Mouse (Mus musculus): Measurements from ENCODE around the gene Igf2bp2. TPM values are rescaled to one million over a fixed set of nuclear protein-coding genes. Genes with fewer than 3 reads are reported as not detected.
A peak's percentile ranks its signal among the peaks of the same experiment; 100 is the strongest.

Igf2bp2 gene
- polyA plus RNA-seq, 1 experiment from 2014 or later: 8.3 TPM

GRCm38 (mm10) chr16:22046739-22047366 is 116.2 kb downstream of the Igf2bp2 start:
- H3K9ac ChIP-seq (ENCODE audit: low read depth, low read length): no peak overlapping the region
- H3K4me3 ChIP-seq (ENCODE audit: low read depth, low read length): no peak overlapping the region
- H3K4me2 ChIP-seq (ENCODE audit: low read depth, low read length): no peak overlapping the region
- no peak overlapping the region for H3K27ac ChIP-seq (ENCODE audit: low read length)
- no peak for ATAC-seq (ENCODE audit: low read depth)
- peaks cover 26% of the 10 kb centered on the region for H3K36me3 ChIP-seq (ENCODE audit: control insufficient read depth, insufficient read depth)
- WGBS (ENCODE audit: insufficient replicate concordance): 62% methylated on average over 10 of the region's 10 CpGs
- H3K4me1 ChIP-seq (ENCODE audit: control insufficient read depth, low read depth, low read length): no peaks in the 10 kb centered on the region
- no peaks in the 10 kb centered on the region for H3K9me3 ChIP-seq (replicated peaks; ENCODE audit: control insufficient read depth, low read length)
- H3K27me3 ChIP-seq (ENCODE audit: control insufficient read depth, insufficient read depth, low read depth, low read length): no peaks in the 10 kb centered on the region

DNA sequence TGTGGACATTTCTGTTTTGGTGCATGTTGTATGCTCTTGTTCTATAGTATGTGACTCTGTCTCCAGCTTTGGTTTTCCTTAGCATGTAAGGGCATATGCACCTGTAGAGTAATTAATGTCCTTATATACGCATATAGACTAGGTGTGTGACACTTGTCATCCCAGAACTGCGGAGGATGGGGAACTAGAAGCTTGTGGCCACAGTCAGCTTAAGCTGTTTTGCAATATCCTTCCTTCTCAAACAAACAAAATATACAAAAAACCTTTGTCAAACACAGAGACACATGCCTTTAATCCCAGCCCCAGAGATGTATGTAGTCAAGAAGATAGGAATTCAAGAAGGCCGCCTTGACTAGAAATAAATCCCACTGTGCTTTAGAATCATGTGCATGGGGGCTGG is 117.2 kb downstream of the Igf2bp2 start:
- H3K9ac ChIP-seq (ENCODE audit: low read depth, low read length): no peak overlapping the region
- no peak overlapping the region for H3K4me3 ChIP-seq (ENCODE audit: low read depth, low read length)
- ATAC-seq (ENCODE audit: low read depth): no peak

DNA sequence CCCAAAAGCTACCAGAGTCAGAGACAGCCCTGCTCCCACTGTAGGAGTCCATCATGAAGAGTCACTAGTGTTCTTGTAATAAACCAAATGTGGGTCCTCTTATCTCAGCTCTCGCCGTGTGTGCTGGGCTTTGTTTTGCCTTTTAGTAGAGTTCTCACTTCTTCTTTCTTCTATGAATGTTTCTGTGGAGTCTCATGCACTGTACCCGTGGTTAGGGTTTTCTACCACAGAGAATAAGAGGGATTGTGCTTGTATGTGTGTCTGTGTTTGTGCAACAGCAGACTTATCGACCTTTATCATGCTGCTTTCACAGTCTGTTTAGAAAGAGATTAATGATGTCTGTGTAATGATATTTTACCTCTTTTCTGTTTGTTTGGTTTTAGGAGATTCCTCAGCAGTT is 119.3 kb downstream of the Igf2bp2 start:
- Histone ChIP-seq H3K27me3 (ENCODE audit: control insufficient read depth, insufficient read depth, low read depth, low read length) (no peaks in the 10 kb centered on the region), H3K4me3 (ENCODE audit: low read depth, low read length) (no peak overlapping the region), H3K4me2 (ENCODE audit: low read depth, low read length) (no peak overlapping the region), H3K27ac (ENCODE audit: low read length) (no peak overlapping the region), H3K4me1 (ENCODE audit: control insufficient read depth, low read depth, low read length) (no peaks in the 10 kb centered on the region), H3K9ac (ENCODE audit: low read depth, low read length) (no peak overlapping the region), H3K9me3 (replicated peaks; ENCODE audit: control insufficient read depth, low read length) (no peaks in the 10 kb centered on the region), H3K36me3 (ENCODE audit: control insufficient read depth, insufficient read depth) (peaks cover 30% of the 10 kb centered on the region)
- no peak for ATAC-seq (ENCODE audit: low read depth)
- 63% methylated on average over 4 of the region's 4 CpGs for WGBS (ENCODE audit: insufficient replicate concordance)

More for the DNA sequence above, 117.2 kb downstream of the Igf2bp2 start:
- no peaks in the 10 kb centered on the region for H3K4me1 ChIP-seq (ENCODE audit: control insufficient read depth, low read depth, low read length)
- no peak overlapping the region for H3K27ac ChIP-seq (ENCODE audit: low read length)
- H3K4me2 ChIP-seq (ENCODE audit: low read depth, low read length): no peak overlapping the region
- 78% methylated on average over 3 of the region's 3 CpGs for WGBS (ENCODE audit: insufficient replicate concordance)
- H3K36me3 ChIP-seq (ENCODE audit: control insufficient read depth, insufficient read depth): peaks cover 30% of the 10 kb centered on the region
- H3K9me3 ChIP-seq (replicated peaks; ENCODE audit: control insufficient read depth, low read length): no peaks in the 10 kb centered on the region
- no peaks in the 10 kb centered on the region for H3K27me3 ChIP-seq (ENCODE audit: control insufficient read depth, insufficient read depth, low read depth, low read length)

DNA sequence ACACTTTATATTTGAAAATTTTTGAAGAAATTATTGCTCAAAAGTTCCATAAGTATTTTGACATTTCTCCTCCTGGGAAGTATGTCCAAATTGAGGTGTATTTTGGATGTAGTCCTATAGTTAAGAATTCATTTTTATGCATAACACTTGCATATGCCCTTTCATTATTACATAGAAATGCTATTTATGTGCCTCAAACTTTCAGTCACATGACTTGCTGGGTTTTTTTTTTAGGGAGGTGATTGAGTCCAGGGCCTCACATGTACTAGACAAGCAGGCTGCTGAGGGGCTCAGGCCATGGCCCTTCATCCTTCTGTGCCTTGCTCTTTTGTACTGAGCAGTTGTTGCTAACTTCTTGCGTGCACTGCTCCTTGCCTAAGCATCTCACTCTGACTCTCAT is 123.1 kb downstream of the Igf2bp2 start:
- no peaks in the 10 kb centered on the region for H3K4me1 ChIP-seq (ENCODE audit: control insufficient read depth, low read depth, low read length)
- no peak for ATAC-seq (ENCODE audit: low read depth)
- H3K9me3 ChIP-seq (replicated peaks; ENCODE audit: control insufficient read depth, low read length): no peaks in the 10 kb centered on the region
- peaks cover 31% of the 10 kb centered on the region for H3K36me3 ChIP-seq (ENCODE audit: control insufficient read depth, insufficient read depth)
- H3K27me3 ChIP-seq (ENCODE audit: control insufficient read depth, insufficient read depth, low read depth, low read length): no peaks in the 10 kb centered on the region
- no peak overlapping the region for H3K27ac ChIP-seq (ENCODE audit: low read length)
- H3K4me3 ChIP-seq (ENCODE audit: low read depth, low read length): no peak overlapping the region
- 91% methylated on average over 1 of the region's 1 CpGs for WGBS (ENCODE audit: insufficient replicate concordance)
- no peak overlapping the region for H3K4me2 ChIP-seq (ENCODE audit: low read depth, low read length)
- H3K9ac ChIP-seq (ENCODE audit: low read depth, low read length): no peak overlapping the region

- Histone ChIP-seq H3K4me3 (ENCODE audit: low read depth, low read length) (no peak overlapping the region), H3K4me1 (ENCODE audit: control insufficient read depth, low read depth, low read length) (no peaks in the 10 kb centered on the region), H3K4me2 (ENCODE audit: low read depth, low read length) (no peak overlapping the region), H3K27me3 (ENCODE audit: control insufficient read depth, insufficient read depth, low read depth, low read length) (no peaks in the 10 kb centered on the region), H3K9me3 (replicated peaks; ENCODE audit: control insufficient read depth, low read length) (no peaks in the 10 kb centered on the region), H3K36me3 (ENCODE audit: control insufficient read depth, insufficient read depth) (peaks cover 19% of the 10 kb centered on the region), H3K9ac (ENCODE audit: low read depth, low read length) (no peak overlapping the region), H3K27ac (ENCODE audit: low read length) (no peak overlapping the region)
- WGBS (ENCODE audit: insufficient replicate concordance): 79% methylated on average over 10 of the region's 10 CpGs
- no peak for ATAC-seq (ENCODE audit: low read depth)
Measured at GRCm38 (mm10) chr16:22038554-22038953, 124.5 kb downstream of the Igf2bp2 start.

- Histone ChIP-seq H3K9ac (ENCODE audit: low read depth, low read length) (no peak overlapping the region), H3K9me3 (replicated peaks; ENCODE audit: control insufficient read depth, low read length) (no peaks in the 10 kb centered on the region), H3K4me1 (ENCODE audit: control insufficient read depth, low read depth, low read length) (no peaks in the 10 kb centered on the region), H3K27me3 (ENCODE audit: control insufficient read depth, insufficient read depth, low read depth, low read length) (no peaks in the 10 kb centered on the region), H3K4me3 (ENCODE audit: low read depth, low read length) (no peak overlapping the region), H3K4me2 (ENCODE audit: low read depth, low read length) (no peak overlapping the region), H3K27ac (ENCODE audit: low read length) (no peak overlapping the region), H3K36me3 (ENCODE audit: control insufficient read depth, insufficient read depth) (peaks cover 58% of the 10 kb centered on the region)
- no peak for ATAC-seq (ENCODE audit: low read depth)
- WGBS (ENCODE audit: insufficient replicate concordance): 82% methylated on average over 5 of the region's 5 CpGs
Measured at GRCm38 (mm10) chr16:22027474-22027873, 135.6 kb downstream of the Igf2bp2 start.

DNA sequence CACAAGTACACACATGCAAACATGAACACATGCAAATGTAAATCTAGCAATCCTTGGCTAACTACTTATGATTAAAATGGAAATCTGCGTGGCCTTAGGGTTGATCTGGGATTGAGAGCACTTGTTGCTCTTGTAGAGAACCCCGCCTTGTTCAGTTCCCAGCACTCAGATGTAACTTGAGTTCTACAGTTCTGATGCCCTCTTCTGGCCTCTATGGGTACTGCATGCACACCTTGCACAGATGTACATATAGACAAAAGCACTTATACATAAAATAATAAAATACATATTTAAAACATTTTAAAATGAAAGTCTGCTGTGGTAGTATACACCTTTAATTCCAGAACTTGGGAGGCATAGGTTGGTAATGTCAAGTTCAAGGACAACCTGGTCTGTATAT is 141.0 kb downstream of the Igf2bp2 start:
- Histone ChIP-seq H3K27ac (ENCODE audit: low read length) (no peak overlapping the region), H3K9me3 (replicated peaks; ENCODE audit: control insufficient read depth, low read length) (peaks cover 5% of the 10 kb centered on the region; the same call in 1 of the 2 replicates), H3K9ac (ENCODE audit: low read depth, low read length) (no peak overlapping the region), H3K4me3 (ENCODE audit: low read depth, low read length) (no peak overlapping the region), H3K4me2 (ENCODE audit: low read depth, low read length) (no peak overlapping the region), H3K36me3 (ENCODE audit: control insufficient read depth, insufficient read depth) (peaks cover 56% of the 10 kb centered on the region), H3K27me3 (ENCODE audit: control insufficient read depth, insufficient read depth, low read depth, low read length) (no peaks in the 10 kb centered on the region), H3K4me1 (ENCODE audit: control insufficient read depth, low read depth, low read length) (no peaks in the 10 kb centered on the region)
- 87% methylated on average over 2 of the region's 2 CpGs for WGBS (ENCODE audit: insufficient replicate concordance)
- ATAC-seq (ENCODE audit: low read depth): no peak

GRCm38 (mm10) chr16:22015569-22015968 is 147.5 kb downstream of the Igf2bp2 start:
- Histone ChIP-seq H3K9ac (ENCODE audit: low read depth, low read length) (no peak overlapping the region), H3K9me3 (replicated peaks; ENCODE audit: control insufficient read depth, low read length) (no peaks in the 10 kb centered on the region), H3K27me3 (ENCODE audit: control insufficient read depth, insufficient read depth, low read depth, low read length) (no peaks in the 10 kb centered on the region), H3K4me2 (ENCODE audit: low read depth, low read length) (no peak overlapping the region), H3K27ac (ENCODE audit: low read length) (no peak overlapping the region), H3K36me3 (ENCODE audit: control insufficient read depth, insufficient read depth) (peaks cover 33% of the 10 kb centered on the region), H3K4me1 (ENCODE audit: control insufficient read depth, low read depth, low read length) (peaks cover 18% of the 10 kb centered on the region), H3K4me3 (ENCODE audit: low read depth, low read length) (no peak overlapping the region)
- no peak for ATAC-seq (ENCODE audit: low read depth)
- 72% methylated on average over 1 of the region's 1 CpGs for WGBS (ENCODE audit: insufficient replicate concordance)

DNA sequence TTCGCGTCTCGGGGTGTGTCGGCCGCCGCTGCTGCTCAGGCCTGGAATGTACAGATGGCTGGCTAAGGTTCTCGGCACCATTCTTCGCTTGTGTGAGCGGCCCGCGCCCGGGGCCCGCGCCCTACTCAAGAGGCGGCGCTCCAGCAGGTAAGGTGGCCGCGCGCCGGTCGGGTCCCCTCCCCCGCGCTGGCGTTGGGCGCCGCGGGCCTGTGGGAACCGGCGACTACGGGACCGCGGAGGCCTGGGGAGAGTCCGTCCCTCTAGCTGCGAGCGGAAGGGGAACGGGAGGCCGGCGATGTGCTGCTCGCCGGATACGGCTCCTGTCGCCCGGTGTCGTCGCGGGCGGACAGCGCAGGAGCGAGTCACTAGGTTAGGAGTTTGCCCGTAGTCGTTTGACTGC is 153.5 kb downstream of the Igf2bp2 start:
- peaks cover 25% of the 10 kb centered on the region for H3K4me1 ChIP-seq (ENCODE audit: control insufficient read depth, low read depth, low read length)
- WGBS (ENCODE audit: insufficient replicate concordance): under 1% methylated on average over 51 of the region's 51 CpGs
- peak overlapping the region; percentile 94 for H3K27ac ChIP-seq (ENCODE audit: low read length)
- peak overlapping the region; percentile 76 for H3K4me2 ChIP-seq (ENCODE audit: low read depth, low read length)
- peak; percentile 70 for ATAC-seq (ENCODE audit: low read depth)
- H3K9ac ChIP-seq (ENCODE audit: low read depth, low read length): peak overlapping the region; percentile 99
- peak overlapping the region; percentile 99 for H3K4me3 ChIP-seq (ENCODE audit: low read depth, low read length)
- H3K9me3 ChIP-seq (replicated peaks; ENCODE audit: control insufficient read depth, low read length): no peaks in the 10 kb centered on the region
- H3K36me3 ChIP-seq (ENCODE audit: control insufficient read depth, insufficient read depth): peaks cover 5% of the 10 kb centered on the region
- H3K27me3 ChIP-seq (ENCODE audit: control insufficient read depth, insufficient read depth, low read depth, low read length): no peaks in the 10 kb centered on the region

All from liver, embryonic 16.5 days (tissue).